Mouse (Mus musculus): ENCODE measurements at regions not wholly inside any gene's neighbourhood (a gene's known extent, or its start where the extent isn't known, plus 50 kb on each side); places are given as distances from the start of the nearest gene placed in this dataset.

DNA sequence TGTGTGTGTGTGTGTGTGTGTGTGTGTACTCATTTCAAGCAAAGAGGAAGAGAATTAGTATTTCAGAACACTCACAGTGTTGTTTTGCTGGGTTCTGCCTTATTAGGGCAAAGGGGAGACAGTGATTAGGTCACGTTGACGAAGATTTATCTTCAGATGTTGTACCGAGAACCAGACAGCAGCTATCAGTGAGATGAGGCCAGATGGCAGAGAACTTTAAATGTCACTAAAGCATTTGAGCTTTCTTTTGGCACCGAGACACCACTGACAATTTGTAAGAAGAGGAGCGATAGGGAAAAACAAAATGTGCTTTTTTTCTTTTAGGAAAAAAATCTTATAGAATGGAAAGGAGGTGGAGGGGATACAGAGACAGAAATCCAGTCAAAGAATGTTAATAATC lies 610.9 kb upstream of the Adgrl2 start:
- TF ChIP-seq GATA1 (IDR thresholded peaks at IDR 0.05; ENCODE audit: borderline replicate concordance, low read length) = no peak
- no peak for TF ChIP-seq FLI1 (IDR thresholded peaks at IDR 0.05; ENCODE audit: low read length)

All from megakaryocyte, embryonic 14.5 days (primary cell).